Mouse (Mus musculus): ENCODE measurements around the gene Fancc.
A peak's percentile ranks its signal among the peaks of the same experiment; 100 is the strongest.
"Not testable (repeated sequence)": the region's sequence is repeated elsewhere in the genome, so short reads cannot be mapped to it uniquely, and the experiment has no call there.

Fancc gene

GRCm38 (mm10) chr13:63319814-63320213 lies 177.3 kb downstream of the Fancc start:
- DNase-seq (ENCODE audit: low read depth, low spot score), result no peak

GRCm38 (mm10) chr13:63317681-63318104 lies 179.4 kb downstream of the Fancc start:
- DNase-seq (ENCODE audit: low read depth, low spot score), result no peak

GRCm38 (mm10) chr13:63316407-63316806 lies 180.7 kb downstream of the Fancc start:
- DNase-seq (ENCODE audit: low read depth, low spot score), result no peak

- no peak for DNase-seq (ENCODE audit: low read depth, low spot score)
Measured at GRCm38 (mm10) chr13:63315777-63316176, 181.3 kb downstream of the Fancc start.

- not testable (repeated sequence) for DNase-seq (ENCODE audit: low read depth, low spot score)
Measured at GRCm38 (mm10) chr13:63315111-63315510, 182.0 kb downstream of the Fancc start.

- no peak for DNase-seq (ENCODE audit: low read depth, low spot score)
Measured at GRCm38 (mm10) chr13:63314608-63314920, 182.5 kb downstream of the Fancc start.

- DNase-seq (ENCODE audit: low read depth, low spot score), result peak; percentile 44
Measured at GRCm38 (mm10) chr13:63313748-63314607, 183.1 kb downstream of the Fancc start.

- DNase-seq (ENCODE audit: low read depth, low spot score), result no peak
Measured at GRCm38 (mm10) chr13:63313247-63313646, 183.8 kb downstream of the Fancc start.

GRCm38 (mm10) chr13:63311156-63311555 lies 185.9 kb downstream of the Fancc start:
- no peak for DNase-seq (ENCODE audit: low read depth, low spot score)

GRCm38 (mm10) chr13:63309563-63309962 lies 187.5 kb downstream of the Fancc start:
- no peak for DNase-seq (ENCODE audit: low read depth, low spot score)

GRCm38 (mm10) chr13:63306768-63307167 lies 190.3 kb downstream of the Fancc start:
- no peak for DNase-seq (ENCODE audit: low read depth, low spot score)

- DNase-seq (ENCODE audit: low read depth, low spot score), result no peak
Measured at GRCm38 (mm10) chr13:63305160-63306011, 191.7 kb downstream of the Fancc start.

- DNase-seq (ENCODE audit: low read depth, low spot score), result no peak
Measured at GRCm38 (mm10) chr13:63304799-63305159, 192.3 kb downstream of the Fancc start.

- no peak for DNase-seq (ENCODE audit: low read depth, low spot score)
Measured at GRCm38 (mm10) chr13:63304124-63304792, 192.8 kb downstream of the Fancc start.

GRCm38 (mm10) chr13:63302381-63302780 lies 194.7 kb downstream of the Fancc start:
- no peak for DNase-seq (ENCODE audit: low read depth, low spot score)

- DNase-seq (ENCODE audit: low read depth, low spot score), result no peak
Measured at GRCm38 (mm10) chr13:63301764-63302209, 195.3 kb downstream of the Fancc start.

GRCm38 (mm10) chr13:63300929-63301328 lies 196.1 kb downstream of the Fancc start:
- DNase-seq (ENCODE audit: low read depth, low spot score), result peak; percentile 62

- DNase-seq (ENCODE audit: low read depth, low spot score), result no peak
Measured at GRCm38 (mm10) chr13:63298931-63299330, 198.1 kb downstream of the Fancc start.

- no peak for DNase-seq (ENCODE audit: low read depth, low spot score)
Measured at GRCm38 (mm10) chr13:63297933-63298332, 199.1 kb downstream of the Fancc start.

- no peak for DNase-seq (ENCODE audit: low read depth, low spot score)
Measured at GRCm38 (mm10) chr13:63297003-63297402, 200.1 kb downstream of the Fancc start.

- DNase-seq (ENCODE audit: low read depth, low spot score), result no peak
Measured at GRCm38 (mm10) chr13:63296300-63296699, 200.8 kb downstream of the Fancc start.

Data from ZHBTc4 (cell line).